Mouse (Mus musculus): ENCODE data around the gene Scn1b. TPM values are rescaled to one million over a fixed set of nuclear protein-coding genes. Genes with fewer than 3 reads are reported as not detected.

The Scn1b gene
- polyA plus RNA-seq, 1 experiment from 2014 or later = 6.8 TPM

DNA sequence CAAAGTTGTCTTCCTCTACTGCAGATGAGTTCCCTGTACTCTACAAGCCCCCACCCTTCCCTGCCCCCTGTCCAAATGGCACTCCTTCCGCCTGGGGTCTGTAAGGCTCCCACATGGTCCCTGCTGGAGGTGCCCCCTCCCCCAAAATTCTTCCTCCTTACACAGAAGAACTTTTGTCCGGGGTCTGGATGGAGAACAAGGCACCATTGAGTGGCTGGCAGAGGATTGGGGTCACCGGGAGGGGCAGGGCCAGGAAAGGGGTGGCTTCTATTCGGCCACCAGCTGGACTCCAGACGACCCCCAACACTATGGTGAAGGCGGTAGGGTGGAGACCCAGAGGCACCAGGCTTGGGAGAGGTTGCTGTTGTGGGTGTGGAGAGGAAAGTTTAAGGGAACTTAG lies 49.3 kb downstream of the Scn1b start:
- peak; percentile 48 for ATAC-seq (ENCODE audit: low read depth)
- H3K27me3 ChIP-seq = no peaks in the 10 kb centered on the region

DNA sequence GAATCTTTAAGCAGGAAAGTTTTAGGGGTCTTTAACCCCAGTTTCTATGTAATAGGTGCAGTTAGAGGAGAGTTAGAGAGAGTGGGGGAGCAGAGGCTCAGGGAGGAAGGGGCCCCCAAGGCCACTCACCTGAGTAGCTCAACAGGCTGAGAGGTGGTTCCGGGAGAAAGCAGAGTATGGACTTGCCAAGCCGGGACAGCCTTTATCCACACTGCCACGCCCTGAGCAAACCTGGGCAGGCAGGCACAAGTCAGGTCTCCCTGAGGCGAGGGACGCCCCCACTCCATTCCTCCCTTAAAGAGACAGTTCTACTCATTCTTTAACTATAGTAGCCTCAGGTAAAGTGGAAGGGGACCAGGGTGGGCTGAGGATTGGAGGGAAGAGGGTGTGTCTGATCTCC lies 50.3 kb downstream of the Scn1b start, which contains the start of gene Fxyd3:
Gene Fxyd3 (minus strand): TSS at position 213 of the 400 bp plus-strand sequence.
- H3K27ac ChIP-seq (replicated peaks) = peak within 1 kb of the TSS; percentile 34; the same call in 1 of the 2 replicates
- H3K4me2 ChIP-seq = no peak within 1 kb of the TSS
- H3K36me3 ChIP-seq = no peaks in the 10 kb centered on the region
- 66% methylated on average over 5 of the region's 5 CpGs for WGBS
- H3K9me3 ChIP-seq = no peaks in the 10 kb centered on the region
- no peak within 1 kb of the TSS for H3K9ac ChIP-seq
- peaks cover 10% of the 10 kb centered on the region; the same call in 1 of the 2 replicates for H3K4me1 ChIP-seq (replicated peaks)
- H3K27me3 ChIP-seq = no peaks in the 10 kb centered on the region
- no peak for ATAC-seq (ENCODE audit: low read depth)
- no peak within 1 kb of the TSS for H3K4me3 ChIP-seq

More for the DNA sequence above, 49.3 kb downstream of the Scn1b start:
- Histone ChIP-seq H3K27ac (replicated peaks) (peak overlapping the region; percentile 34; the same call in 1 of the 2 replicates), H3K4me2 (no peak overlapping the region), H3K9me3 (no peaks in the 10 kb centered on the region), H3K9ac (no peak overlapping the region), H3K4me1 (replicated peaks) (0 out of 2 replicates have a peak, but pooled peaks cover 10% of the 10 kb centered on the region), H3K36me3 (no peaks in the 10 kb centered on the region), H3K4me3 (no peak overlapping the region)
- 31% methylated on average over 6 of the region's 6 CpGs for WGBS

DNA sequence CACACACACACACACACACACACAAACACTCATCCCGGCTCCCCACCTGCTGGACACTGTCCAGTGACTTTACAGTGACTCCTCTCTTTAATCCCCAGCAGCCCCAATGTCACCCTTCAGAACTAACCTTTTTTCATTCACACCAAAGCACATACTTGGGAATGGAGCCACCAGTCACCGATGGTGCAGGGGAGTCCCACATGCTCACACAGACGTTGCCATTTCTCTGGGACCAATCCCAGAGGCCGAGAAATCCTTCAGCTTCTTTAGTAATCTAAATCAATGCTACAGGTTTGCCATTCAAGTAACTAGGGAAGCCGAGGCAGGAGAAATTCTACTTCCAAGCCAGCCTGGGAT lies 52.1 kb downstream of the Scn1b start:
- no peak overlapping the region for H3K9ac ChIP-seq
- H3K27ac ChIP-seq (replicated peaks) = no peak overlapping the region
- no peak overlapping the region for H3K4me3 ChIP-seq
- ATAC-seq (ENCODE audit: low read depth) = no peak
- 67% methylated on average over 5 of the region's 5 CpGs for WGBS
- no peak overlapping the region for H3K4me2 ChIP-seq
- H3K9me3 ChIP-seq = no peaks in the 10 kb centered on the region
- H3K4me1 ChIP-seq (replicated peaks) = peaks cover 10% of the 10 kb centered on the region; the same call in 1 of the 2 replicates
- H3K27me3 ChIP-seq = no peaks in the 10 kb centered on the region
- H3K36me3 ChIP-seq = no peaks in the 10 kb centered on the region

DNA sequence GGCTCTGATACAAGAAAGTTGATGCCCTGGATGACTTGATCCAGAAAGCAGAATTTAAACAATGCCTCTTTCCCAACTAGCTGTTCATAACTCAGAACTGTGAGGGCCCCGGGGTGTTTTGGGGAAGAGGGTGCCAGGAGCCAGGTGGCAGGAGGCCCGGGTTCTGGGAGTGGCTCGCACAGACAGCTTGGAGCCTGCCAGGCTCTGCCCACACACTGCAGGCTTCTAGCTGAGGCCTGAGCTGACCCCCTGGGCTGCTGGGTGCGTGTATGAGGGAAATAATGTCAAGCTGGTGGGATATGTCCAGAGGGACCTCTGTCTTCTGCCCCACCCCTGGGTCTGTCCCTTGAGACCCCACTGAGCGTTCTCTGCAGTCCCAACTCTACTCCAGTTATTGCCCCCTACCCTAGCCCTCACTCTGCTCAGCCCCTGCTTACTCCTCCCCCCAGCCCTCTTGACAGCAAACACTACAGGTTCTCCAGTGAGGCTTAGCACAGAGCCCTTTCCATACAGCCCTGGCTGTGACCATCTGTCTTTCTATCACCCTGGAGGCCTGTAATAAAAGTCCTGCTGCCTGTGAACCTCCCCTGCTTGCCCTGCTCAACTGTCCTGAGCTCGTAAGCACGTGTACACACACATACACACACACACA lies 52.6 kb downstream of the Scn1b start:
- 56% methylated on average over 7 of the region's 7 CpGs for WGBS
- no peaks in the 10 kb centered on the region for H3K27me3 ChIP-seq
- no peak for ATAC-seq (ENCODE audit: low read depth)

DNA sequence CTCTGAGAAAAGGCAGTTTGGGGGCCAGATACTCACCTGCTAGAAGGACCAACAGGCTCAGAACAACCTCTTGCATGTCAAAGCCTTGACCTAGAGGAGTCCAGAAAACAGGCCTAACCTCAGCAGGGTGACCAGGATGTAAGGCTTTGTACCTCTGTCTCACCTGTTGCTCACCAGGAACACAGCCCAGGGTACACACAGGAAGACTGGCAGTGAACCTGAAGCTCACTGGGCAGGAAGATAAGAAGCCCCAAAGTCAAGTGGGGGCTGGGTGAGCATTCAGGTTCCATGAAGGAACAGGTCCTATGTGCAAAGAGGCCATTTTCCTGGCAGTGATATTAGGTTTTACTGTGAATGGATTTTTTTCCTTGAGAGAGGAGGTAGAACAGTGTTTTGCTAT lies 53.3 kb downstream of the Scn1b start:
- Histone ChIP-seq H3K4me2 (no peak overlapping the region), H3K4me1 (replicated peaks) (peaks cover 10% of the 10 kb centered on the region; the same call in 1 of the 2 replicates), H3K4me3 (no peak overlapping the region), H3K9me3 (no peaks in the 10 kb centered on the region), H3K27me3 (no peaks in the 10 kb centered on the region), H3K27ac (replicated peaks) (no peak overlapping the region), H3K36me3 (no peaks in the 10 kb centered on the region), H3K9ac (no peak overlapping the region)
- no peak for ATAC-seq (ENCODE audit: low read depth)

More for the DNA sequence above, 52.6 kb downstream of the Scn1b start:
- Histone ChIP-seq H3K4me1 (replicated peaks) (peaks cover 10% of the 10 kb centered on the region; the same call in 1 of the 2 replicates), H3K9ac (no peak overlapping the region), H3K36me3 (no peaks in the 10 kb centered on the region), H3K9me3 (no peaks in the 10 kb centered on the region), H3K4me3 (no peak overlapping the region), H3K27ac (replicated peaks) (no peak overlapping the region), H3K4me2 (no peak overlapping the region)

DNA sequence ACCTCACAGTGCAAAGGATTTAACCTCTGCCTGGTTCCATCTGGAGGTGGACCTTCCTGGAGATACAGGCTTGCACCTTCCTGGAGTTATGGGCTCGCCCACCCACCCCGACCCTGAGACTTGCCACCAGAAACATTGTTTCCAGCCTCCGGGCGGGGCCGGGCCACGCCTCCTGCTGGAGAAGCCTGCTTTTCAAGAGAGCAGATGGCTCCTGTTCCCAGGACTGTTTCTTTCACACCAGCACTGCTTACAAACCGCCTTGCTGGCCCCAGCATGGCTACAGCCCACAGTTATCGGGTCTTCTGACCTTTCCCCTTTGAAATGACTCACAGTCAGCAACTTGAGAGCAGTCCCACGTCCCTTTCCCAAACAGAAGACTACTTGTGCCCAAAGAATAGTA lies 54.5 kb downstream of the Scn1b start:
- ATAC-seq (ENCODE audit: low read depth) = no peak
- peaks cover 7% of the 10 kb centered on the region; the same call in 1 of the 2 replicates for H3K4me1 ChIP-seq (replicated peaks)
- no peaks in the 10 kb centered on the region for H3K9me3 ChIP-seq
- H3K27me3 ChIP-seq = no peaks in the 10 kb centered on the region
- H3K36me3 ChIP-seq = no peaks in the 10 kb centered on the region
- H3K9ac ChIP-seq = no peak overlapping the region
- H3K27ac ChIP-seq (replicated peaks) = no peak overlapping the region
- H3K4me2 ChIP-seq = no peak overlapping the region
- WGBS = 38% methylated on average over 9 of the region's 9 CpGs
- no peak overlapping the region for H3K4me3 ChIP-seq

DNA sequence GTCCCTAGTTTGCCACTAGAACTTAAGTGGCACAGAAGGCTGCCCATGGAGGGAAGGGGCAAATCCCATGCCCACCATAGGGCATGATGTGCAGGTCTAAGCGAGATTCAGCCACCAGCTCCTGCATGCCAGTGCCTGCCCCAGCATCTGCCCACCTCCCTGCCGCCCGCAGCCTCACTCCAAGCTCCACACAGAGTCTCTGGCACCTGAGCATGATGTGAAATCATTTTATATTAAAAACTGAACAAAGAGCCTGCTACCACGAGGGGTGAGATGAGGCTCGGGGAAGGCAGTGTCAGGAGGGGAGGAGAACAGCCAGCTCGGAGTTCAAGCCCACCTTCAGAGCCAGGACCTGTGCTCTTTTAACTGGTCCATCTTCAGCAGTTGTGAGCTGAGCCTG lies 56.5 kb downstream of the Scn1b start:
- Histone ChIP-seq H3K9me3 (no peaks in the 10 kb centered on the region), H3K27me3 (no peaks in the 10 kb centered on the region), H3K4me1 (replicated peaks) (peaks cover 4% of the 10 kb centered on the region; the same call in 1 of the 2 replicates), H3K9ac (no peak overlapping the region), H3K4me3 (no peak overlapping the region), H3K27ac (replicated peaks) (no peak overlapping the region), H3K4me2 (no peak overlapping the region), H3K36me3 (no peaks in the 10 kb centered on the region)
- WGBS = 83% methylated on average over 6 of the region's 6 CpGs
- no peak for ATAC-seq (ENCODE audit: low read depth)

DNA sequence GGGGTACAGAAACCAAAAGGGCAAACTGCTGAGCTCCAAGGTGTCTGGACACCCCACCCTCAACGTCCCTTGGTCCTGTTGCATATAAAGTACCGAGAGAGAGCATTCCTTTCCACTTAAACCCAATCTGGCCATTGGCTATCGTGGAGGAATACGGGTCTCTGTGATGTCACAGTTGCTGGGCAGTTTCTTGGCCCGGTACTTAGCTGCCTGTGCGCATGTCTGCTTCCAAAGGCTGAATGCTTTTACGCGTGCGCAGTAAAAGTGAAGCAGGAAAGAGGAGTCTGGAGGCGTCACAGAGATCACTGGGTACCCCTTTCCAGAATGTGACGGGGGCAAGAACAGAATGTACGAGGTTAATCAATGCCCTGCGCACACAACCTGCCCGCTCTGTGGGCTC lies 57.3 kb downstream of the Scn1b start:
- H3K27ac ChIP-seq (replicated peaks) = no peak overlapping the region
- peaks cover 4% of the 10 kb centered on the region; the same call in 1 of the 2 replicates for H3K4me1 ChIP-seq (replicated peaks)
- H3K27me3 ChIP-seq = no peaks in the 10 kb centered on the region
- no peak overlapping the region for H3K4me3 ChIP-seq
- no peaks in the 10 kb centered on the region for H3K36me3 ChIP-seq
- no peak overlapping the region for H3K4me2 ChIP-seq
- H3K9me3 ChIP-seq = no peaks in the 10 kb centered on the region
- no peak for ATAC-seq (ENCODE audit: low read depth)
- WGBS = 87% methylated on average over 14 of the region's 14 CpGs
- no peak overlapping the region for H3K9ac ChIP-seq

DNA sequence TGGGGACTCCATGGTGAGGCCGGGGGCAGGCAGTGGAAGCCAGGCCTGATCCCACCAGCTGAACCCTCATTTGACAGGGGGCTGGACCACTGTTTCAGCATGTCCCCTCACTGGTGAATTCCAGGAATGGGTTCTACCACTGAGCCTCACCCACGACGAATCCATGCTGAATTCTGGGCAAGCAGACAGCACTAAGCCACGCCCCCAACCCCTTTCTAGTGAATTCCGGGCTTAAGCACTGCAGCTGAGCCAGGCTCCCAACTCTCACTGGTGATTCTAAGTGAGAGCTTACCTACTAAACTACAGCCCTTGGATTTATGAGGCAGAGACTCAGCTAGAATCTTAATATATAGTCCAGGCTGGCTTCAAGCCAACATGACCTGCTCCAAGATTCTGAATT lies 59.0 kb downstream of the Scn1b start:
- H3K36me3 ChIP-seq = no peaks in the 10 kb centered on the region
- ATAC-seq (ENCODE audit: low read depth) = peak; percentile 32; the same call in 1 of the 2 replicates
- no peak overlapping the region for H3K9ac ChIP-seq
- no peaks in the 10 kb centered on the region for H3K27me3 ChIP-seq
- 45% methylated on average over 5 of the region's 5 CpGs for WGBS
- H3K4me1 ChIP-seq (replicated peaks) = no peaks in the 10 kb centered on the region; the same call in 1 of the 2 replicates
- H3K4me3 ChIP-seq = no peak overlapping the region
- no peak overlapping the region for H3K27ac ChIP-seq (replicated peaks)
- no peak overlapping the region for H3K4me2 ChIP-seq
- no peaks in the 10 kb centered on the region for H3K9me3 ChIP-seq

Other genes with a start within 250 kb of the Scn1b start
- 0.43 TPM in 1 of 2 replicates, not detected in the other for gene Cd22, start 246.7 kb downstream of the Scn1b start, polyA plus RNA-seq (2015; fragmentation: Nextera tagmentation; extraction: Ambion mirVana)
- gene Mag, start 212.1 kb downstream of the Scn1b start, polyA plus RNA-seq (2015; fragmentation: Nextera tagmentation; extraction: Ambion mirVana) = 2.6 and 3.1 TPM in 2 replicates
- not detected in 2 replicates for gene Hamp2, start 202.3 kb downstream of the Scn1b start, polyA plus RNA-seq (2015; fragmentation: Nextera tagmentation; extraction: Ambion mirVana)
- not detected in 2 replicates for gene Hamp, start 183.0 kb downstream of the Scn1b start, polyA plus RNA-seq (2015; fragmentation: Nextera tagmentation; extraction: Ambion mirVana)
- 34.4 TPM in 2 replicates for gene Usf2, start 170.2 kb downstream of the Scn1b start, polyA plus RNA-seq (2015; fragmentation: Nextera tagmentation; extraction: Ambion mirVana)
- gene Lsr, start 153.5 kb downstream of the Scn1b start, polyA plus RNA-seq (2015; fragmentation: Nextera tagmentation; extraction: Ambion mirVana) = 17.0 and 17.6 TPM in 2 replicates
- 0.25 and 0.53 TPM in 2 replicates for gene Fam187b, start 153.2 kb downstream of the Scn1b start, polyA plus RNA-seq (2015; fragmentation: Nextera tagmentation; extraction: Ambion mirVana)
- 15.9 and 19.6 TPM in 2 replicates for gene Fxyd5, start 84.5 kb downstream of the Scn1b start, polyA plus RNA-seq (2015; fragmentation: Nextera tagmentation; extraction: Ambion mirVana)
- 181 and 239 TPM in 2 replicates for gene Fxyd7, start 75.5 kb downstream of the Scn1b start, polyA plus RNA-seq (2015; fragmentation: Nextera tagmentation; extraction: Ambion mirVana)
- gene Fxyd1, start 69.8 kb downstream of the Scn1b start, polyA plus RNA-seq (2015; fragmentation: Nextera tagmentation; extraction: Ambion mirVana) = 28.2 and 33.9 TPM in 2 replicates
- gene Lgi4, start 67.7 kb downstream of the Scn1b start, polyA plus RNA-seq (2015; fragmentation: Nextera tagmentation; extraction: Ambion mirVana) = 2.0 and 2.6 TPM in 2 replicates
- gene Fxyd3, start 50.3 kb downstream of the Scn1b start, polyA plus RNA-seq (2015; fragmentation: Nextera tagmentation; extraction: Ambion mirVana) = 2.2 and 2.5 TPM in 2 replicates
- 0.25 and 0.62 TPM in 2 replicates for gene Hpn, start 11.7 kb downstream of the Scn1b start, polyA plus RNA-seq (2015; fragmentation: Nextera tagmentation; extraction: Ambion mirVana)
- gene Gramd1a, start 28.9 kb upstream of the Scn1b start, polyA plus RNA-seq (2015; fragmentation: Nextera tagmentation; extraction: Ambion mirVana) = 206 and 212 TPM in 2 replicates
- gene Scgb2b2, start 163.5 kb upstream of the Scn1b start, polyA plus RNA-seq (2015; fragmentation: Nextera tagmentation; extraction: Ambion mirVana) = not detected in 2 replicates
- not detected in 2 replicates for gene Scgb1b2, start 164.8 kb upstream of the Scn1b start, polyA plus RNA-seq (2015; fragmentation: Nextera tagmentation; extraction: Ambion mirVana)
- not detected in 2 replicates for gene Scgb2b3, start 235.1 kb upstream of the Scn1b start, polyA plus RNA-seq (2015; fragmentation: Nextera tagmentation; extraction: Ambion mirVana)
- gene Scgb1b3, start 248.6 kb upstream of the Scn1b start, polyA plus RNA-seq (2015; fragmentation: Nextera tagmentation; extraction: Ambion mirVana) = not detected in 2 replicates